Mouse (Mus musculus) gastrocnemius, postnatal 14 days (tissue): Measurements from ENCODE around the gene Cflar. TPM values are rescaled to one million over a fixed set of nuclear protein-coding genes. Genes with fewer than 3 reads are reported as not detected.

ENCODE experiments used
- DNase-seq: peaks from one replicate; pipeline ENCODE4 v3.0.0; 2021; ENCODE audit warnings: mixed read lengths
- intact Hi-C: fragments of 180-260 bp; cut with DNase I; formaldehyde crosslinking; loops from one replicate; pipeline ENCODE4 v1.15.1; 2025; ENCODE audit warnings: low total_unique reads
- total RNA-seq, 2 experiments: library from RNA; stranded (reverse); gene quantifications; 2 replicates each; pipeline ENCODE4 v1.2.3; 2021

Cflar gene
- total RNA-seq, 2 experiments from 2014 or later, result 32.9 to 43.5 TPM

DNA sequence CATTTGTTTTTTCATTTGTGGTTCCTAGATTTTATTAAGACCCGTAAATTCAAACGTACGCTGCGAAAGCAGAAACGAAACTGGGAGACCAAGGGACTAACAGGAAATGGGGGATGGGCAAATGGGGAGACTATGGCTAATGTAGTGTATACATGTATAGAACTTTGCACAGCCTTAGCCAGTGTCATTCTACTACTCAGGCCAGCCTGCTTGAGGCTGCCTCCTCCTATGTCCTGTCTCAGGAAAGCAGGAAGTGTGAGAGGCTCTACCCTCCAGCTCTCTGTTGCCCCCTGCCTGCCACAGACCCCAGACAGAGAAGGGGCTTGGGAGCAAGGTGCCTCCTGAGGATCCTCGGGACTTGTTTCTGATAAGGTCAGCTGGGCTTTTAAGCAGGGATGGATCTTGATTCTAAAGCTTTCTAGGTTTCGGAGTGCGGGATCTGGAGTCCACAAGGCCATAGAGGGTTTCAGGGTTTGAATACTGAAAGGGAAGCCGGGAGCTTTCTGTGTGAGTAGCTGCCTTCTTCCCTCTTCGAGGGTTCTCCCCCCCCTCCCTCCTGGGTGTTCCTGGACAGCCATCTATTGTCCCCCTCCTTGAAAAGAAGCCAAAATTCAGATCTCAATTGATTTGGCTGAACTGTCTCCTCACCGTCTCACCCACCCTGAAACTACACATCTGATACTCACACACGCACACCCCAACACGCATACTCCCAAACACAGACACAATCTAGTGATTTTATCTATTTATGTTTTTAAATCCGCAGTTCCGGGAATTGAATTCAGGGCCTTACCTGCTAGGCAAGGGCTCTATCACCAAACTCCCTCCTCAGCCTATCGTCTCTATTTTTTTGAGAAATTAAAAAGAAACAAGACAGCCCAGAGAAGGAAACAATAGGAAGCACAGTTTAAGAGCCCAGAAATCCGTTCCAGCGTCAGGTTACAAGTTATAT lies 91.3 kb downstream of the Cflar start:
- peak; percentile 49 for DNase-seq
- intact Hi-C loops, result no loop called here

DNA sequence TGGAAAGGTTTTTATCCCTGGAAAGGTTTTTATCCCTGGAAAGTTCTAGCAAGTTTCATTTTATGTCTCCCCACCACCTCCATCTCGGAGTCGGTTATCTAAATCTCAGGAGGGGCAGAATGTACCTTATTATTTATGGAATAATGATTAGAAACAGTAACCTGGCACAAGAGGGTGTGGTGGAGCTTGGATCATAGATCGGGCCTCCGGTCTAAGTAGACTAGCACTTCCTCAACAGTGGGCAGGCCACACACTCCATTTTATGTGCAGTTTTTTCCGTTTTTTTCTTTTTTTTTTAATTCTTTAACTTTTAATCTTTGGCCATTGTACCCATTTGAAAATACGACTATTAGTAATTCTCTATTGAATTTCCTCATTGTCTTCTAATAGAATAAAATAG lies 92.2 kb downstream of the Cflar start:
- intact Hi-C loops, result no loop called here
- no peak for DNase-seq

DNA sequence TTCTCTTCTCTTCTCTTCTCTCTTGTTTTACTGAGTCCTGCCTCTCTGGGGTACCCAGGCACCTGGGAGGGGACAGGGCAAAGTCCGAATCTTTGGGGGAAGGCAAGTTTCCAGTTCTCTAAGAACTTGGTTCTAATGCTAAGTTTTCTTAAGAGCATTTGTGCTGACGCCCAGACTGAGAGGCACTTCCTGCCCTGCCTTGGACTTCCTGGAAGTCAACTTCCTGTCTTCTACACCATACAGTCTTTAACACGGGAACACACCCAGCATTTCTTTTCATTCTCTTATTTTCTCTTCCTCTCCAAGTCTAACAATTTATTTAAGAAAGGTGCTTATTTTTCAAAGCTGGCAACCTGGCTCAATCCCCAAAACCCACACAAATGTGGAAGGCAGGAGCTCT lies 95.3 kb downstream of the Cflar start:
- intact Hi-C loops, result no loop called here
- no peak for DNase-seq

Other genes starting within 250 kb of the Cflar start
- gene Orc2, start 206.4 kb upstream of the Cflar start, total RNA-seq, result 10 to 100 TPM in 1 of 2 experiments, 1 to 10 TPM in 1; 9.8 to 11.1 TPM
- 1 to 10 TPM; 5.9 to 7.8 TPM for gene Fam126b, start 125.2 kb upstream of the Cflar start, total RNA-seq
- 100 to 1,000 TPM; 166 to 184 TPM for gene Ndufb3, start 125.1 kb upstream of the Cflar start, total RNA-seq
- not detected for gene Als2cr12, start 15.5 kb upstream of the Cflar start, total RNA-seq
- gene Casp8, start 83.9 kb downstream of the Cflar start, total RNA-seq, result 1 to 10 TPM; 6.6 to 8.0 TPM